Mouse (Mus musculus): ENCODE measurements at regions not wholly inside any gene's neighbourhood (a gene's known extent, or its start where the extent isn't known, plus 50 kb on each side); places are given as distances from the start of the nearest gene placed in this dataset.

DNA sequence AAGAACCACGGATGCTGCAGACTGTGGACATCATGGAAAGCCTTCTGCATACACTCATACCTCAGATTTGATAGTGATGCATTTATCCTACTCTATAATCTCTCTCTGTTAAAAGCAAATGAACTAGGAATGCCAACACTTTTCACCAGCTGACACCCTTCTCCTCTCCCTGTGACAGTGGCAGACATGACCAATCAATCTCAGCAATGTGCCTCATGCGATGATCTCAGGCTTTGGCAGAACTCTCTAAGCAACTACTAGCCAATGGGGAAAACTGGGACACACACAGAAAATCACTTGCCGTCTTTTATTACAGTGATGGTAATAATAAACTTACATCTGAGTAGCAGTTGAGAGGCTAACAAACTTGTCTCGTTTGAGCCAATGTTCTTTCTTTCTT is 148.4 kb upstream of the Spred2 start:
- 67% methylated on average over 4 of the region's 4 CpGs for WGBS

DNA sequence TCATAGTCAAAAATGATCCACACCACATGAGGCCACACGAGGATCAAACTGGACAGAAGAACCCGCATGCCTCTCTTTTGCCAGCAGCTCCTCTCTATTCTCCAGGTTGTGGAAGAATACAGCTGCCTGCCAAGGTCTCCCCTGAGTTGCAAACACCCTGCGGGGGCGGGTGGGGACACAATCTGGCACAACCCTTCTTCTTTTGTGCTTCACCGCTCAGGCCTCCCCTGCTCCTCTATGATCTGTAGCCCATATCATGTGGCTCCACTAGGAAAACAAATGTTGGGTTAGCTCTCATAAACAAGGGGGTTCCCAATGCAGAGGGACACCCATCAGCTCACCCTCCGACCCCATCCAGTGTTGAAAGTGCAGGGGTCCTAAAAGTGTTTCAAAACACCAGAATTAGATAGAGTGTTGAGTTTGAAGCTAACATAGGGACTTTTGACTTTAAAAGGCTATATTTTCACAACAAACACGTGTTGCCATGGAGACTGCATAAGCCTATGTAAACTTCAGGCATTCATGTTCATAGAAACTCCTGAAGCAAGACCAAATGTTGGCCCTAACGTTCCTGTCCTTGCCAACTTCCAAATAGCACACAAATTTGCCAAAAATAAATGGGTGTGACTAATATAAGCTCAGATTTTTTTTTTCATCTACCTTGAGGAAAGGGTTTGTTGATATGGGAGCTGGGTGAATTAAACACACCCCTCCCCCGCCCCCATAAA is 147.5 kb upstream of the Spred2 start:
- Histone ChIP-seq H3K27me3 (no peaks in the 10 kb centered on the region), H3K4me2 (replicated peaks) (no peak overlapping the region), H3K9ac (no peak overlapping the region), H3K4me3 (replicated peaks) (no peak overlapping the region), H3K9me3 (replicated peaks) (no peaks in the 10 kb centered on the region; the same call in 1 of the 2 replicates), H3K36me3 (no peaks in the 10 kb centered on the region), H3K27ac (replicated peaks) (peak overlapping the region; percentile 63), H3K4me1 (peaks cover 19% of the 10 kb centered on the region)
- WGBS, result 61% methylated on average over 9 of the region's 9 CpGs
- no peak for ATAC-seq (ENCODE audit: insufficient number of reproducible peaks, low FRiP score, low TSS enrichment, low read depth)

More for the DNA sequence above, 148.4 kb upstream of the Spred2 start:
- Histone ChIP-seq H3K4me2 (replicated peaks) (no peak overlapping the region), H3K27ac (replicated peaks) (no peak overlapping the region), H3K9ac (no peak overlapping the region), H3K36me3 (no peaks in the 10 kb centered on the region), H3K4me3 (replicated peaks) (no peak overlapping the region), H3K4me1 (peaks cover 19% of the 10 kb centered on the region), H3K27me3 (no peaks in the 10 kb centered on the region), H3K9me3 (replicated peaks) (no peaks in the 10 kb centered on the region; the same call in 1 of the 2 replicates)
- ATAC-seq (ENCODE audit: insufficient number of reproducible peaks, low FRiP score, low TSS enrichment, low read depth), result no peak

DNA sequence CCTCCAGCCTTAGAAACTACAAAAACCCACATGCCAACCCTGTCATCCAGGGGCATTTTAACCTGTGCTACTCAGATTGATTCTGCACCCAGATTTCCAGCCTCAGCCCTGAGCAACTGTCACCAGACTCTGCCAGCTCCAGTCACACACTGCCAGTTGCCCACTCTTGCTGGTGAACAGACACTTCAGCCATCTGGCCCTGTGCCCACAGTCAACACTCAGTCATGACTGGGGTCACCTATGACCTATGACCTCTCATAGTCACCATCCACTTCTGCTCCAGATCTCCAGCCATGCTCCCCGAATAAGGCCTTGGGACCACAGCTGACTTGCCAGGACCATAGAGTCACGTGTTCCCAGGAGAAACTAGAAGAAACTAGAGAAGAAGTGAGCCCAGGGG is 146.0 kb upstream of the Spred2 start:
- WGBS, result 89% methylated on average over 2 of the region's 2 CpGs
- Histone ChIP-seq H3K36me3 (no peaks in the 10 kb centered on the region), H3K9ac (no peak overlapping the region), H3K4me1 (peaks cover 19% of the 10 kb centered on the region), H3K4me3 (replicated peaks) (no peak overlapping the region), H3K27me3 (no peaks in the 10 kb centered on the region), H3K27ac (replicated peaks) (no peak overlapping the region), H3K9me3 (replicated peaks) (no peaks in the 10 kb centered on the region), H3K4me2 (replicated peaks) (no peak overlapping the region)
- no peak for ATAC-seq (ENCODE audit: insufficient number of reproducible peaks, low FRiP score, low TSS enrichment, low read depth)

DNA sequence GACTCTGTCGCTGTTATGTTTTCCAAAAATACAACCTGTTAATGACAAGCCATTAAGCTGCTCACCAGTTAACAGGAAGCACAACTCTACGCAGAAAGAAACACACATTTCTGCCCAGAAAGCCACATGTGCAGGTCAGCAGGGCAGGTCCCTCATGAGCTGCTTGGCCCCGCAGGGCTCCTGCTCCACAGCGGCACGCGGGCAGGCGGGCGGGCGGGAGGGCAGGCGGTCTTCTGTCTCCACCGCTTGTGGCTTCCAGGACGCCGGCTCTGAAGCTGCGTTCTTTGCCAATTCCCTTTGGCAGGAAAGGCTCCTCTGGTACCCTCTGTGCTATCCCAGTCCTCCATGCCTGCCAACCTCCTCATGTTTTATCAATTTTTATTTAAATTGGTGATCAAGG is 139.1 kb upstream of the Spred2 start:
- H3K4me2 ChIP-seq (replicated peaks), result no peak overlapping the region
- 50% methylated on average over 14 of the region's 14 CpGs for WGBS

DNA sequence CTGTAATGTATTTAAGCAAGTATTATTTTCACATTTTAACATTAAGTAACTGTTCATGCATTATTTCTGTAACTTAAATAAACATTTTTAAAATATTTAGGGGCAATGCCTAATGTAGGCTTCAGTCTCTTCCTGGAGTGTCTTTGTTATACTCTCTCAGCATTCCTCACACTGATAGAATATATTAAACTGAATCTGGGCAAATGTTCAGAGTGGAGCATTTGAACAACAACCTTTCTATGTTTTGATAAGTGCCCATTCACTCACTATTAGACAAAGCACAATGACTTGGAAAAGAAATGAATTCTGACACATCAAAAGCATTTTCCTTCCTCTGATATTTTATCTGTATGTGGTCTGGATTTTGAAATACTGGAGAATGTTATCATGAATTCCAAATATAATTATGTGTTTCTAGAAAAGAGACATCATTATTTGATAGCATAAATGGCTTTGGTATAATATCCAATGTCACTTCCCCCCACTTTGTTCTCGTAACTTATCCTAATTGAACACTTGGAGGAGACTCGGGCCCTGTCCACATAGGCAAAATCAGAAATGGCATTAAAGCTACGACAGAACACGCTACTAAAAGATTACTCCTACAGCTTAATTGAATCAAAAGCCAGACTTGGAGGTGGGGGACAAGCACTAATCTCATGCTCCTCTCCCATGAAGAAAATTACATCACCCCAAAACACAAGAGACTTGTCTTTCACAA is 127.1 kb upstream of the Spred2 start:
- ATAC-seq (ENCODE audit: insufficient number of reproducible peaks, low FRiP score, low TSS enrichment, low read depth), result no peak
- Histone ChIP-seq H3K4me1 (no peaks in the 10 kb centered on the region), H3K27me3 (no peaks in the 10 kb centered on the region), H3K9me3 (replicated peaks) (no peaks in the 10 kb centered on the region), H3K27ac (replicated peaks) (no peak overlapping the region), H3K4me2 (replicated peaks) (no peak overlapping the region), H3K4me3 (replicated peaks) (no peak overlapping the region), H3K36me3 (no peaks in the 10 kb centered on the region), H3K9ac (no peak overlapping the region)
- 66% methylated on average over 4 of the region's 4 CpGs for WGBS

More for the DNA sequence above, 139.1 kb upstream of the Spred2 start:
- Histone ChIP-seq H3K9ac (no peak overlapping the region), H3K9me3 (replicated peaks) (no peaks in the 10 kb centered on the region), H3K4me1 (no peaks in the 10 kb centered on the region), H3K27ac (replicated peaks) (no peak overlapping the region), H3K36me3 (no peaks in the 10 kb centered on the region), H3K27me3 (no peaks in the 10 kb centered on the region), H3K4me3 (replicated peaks) (no peak overlapping the region)
- ATAC-seq (ENCODE audit: insufficient number of reproducible peaks, low FRiP score, low TSS enrichment, low read depth), result no peak

DNA sequence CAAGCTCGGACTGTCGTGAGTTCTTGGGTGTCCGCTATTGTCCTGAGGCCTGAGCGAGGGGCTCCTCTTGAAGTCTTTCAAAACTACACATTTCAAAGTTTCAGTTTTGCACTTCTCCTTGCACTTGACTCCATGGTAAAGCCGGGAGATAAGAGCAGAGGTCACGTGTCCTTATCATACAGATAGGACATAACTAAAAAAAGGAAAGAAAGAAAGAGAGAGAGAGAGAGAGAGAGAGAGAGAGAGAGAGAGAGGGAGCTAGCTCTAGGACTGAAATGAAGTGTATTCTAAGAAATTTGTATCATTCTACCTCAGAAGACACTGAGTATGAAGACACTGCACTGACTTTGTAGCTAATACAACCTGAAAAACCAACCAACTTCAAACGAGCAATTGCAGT is 114.8 kb upstream of the Spred2 start:
- Histone ChIP-seq H3K4me3 (replicated peaks) (no peak overlapping the region), H3K4me1 (no peaks in the 10 kb centered on the region), H3K27ac (replicated peaks) (no peak overlapping the region), H3K36me3 (no peaks in the 10 kb centered on the region), H3K9ac (no peak overlapping the region), H3K4me2 (replicated peaks) (no peak overlapping the region), H3K27me3 (no peaks in the 10 kb centered on the region), H3K9me3 (replicated peaks) (no peaks in the 10 kb centered on the region)
- 79% methylated on average over 7 of the region's 7 CpGs for WGBS
- ATAC-seq (ENCODE audit: insufficient number of reproducible peaks, low FRiP score, low TSS enrichment, low read depth), result no peak

DNA sequence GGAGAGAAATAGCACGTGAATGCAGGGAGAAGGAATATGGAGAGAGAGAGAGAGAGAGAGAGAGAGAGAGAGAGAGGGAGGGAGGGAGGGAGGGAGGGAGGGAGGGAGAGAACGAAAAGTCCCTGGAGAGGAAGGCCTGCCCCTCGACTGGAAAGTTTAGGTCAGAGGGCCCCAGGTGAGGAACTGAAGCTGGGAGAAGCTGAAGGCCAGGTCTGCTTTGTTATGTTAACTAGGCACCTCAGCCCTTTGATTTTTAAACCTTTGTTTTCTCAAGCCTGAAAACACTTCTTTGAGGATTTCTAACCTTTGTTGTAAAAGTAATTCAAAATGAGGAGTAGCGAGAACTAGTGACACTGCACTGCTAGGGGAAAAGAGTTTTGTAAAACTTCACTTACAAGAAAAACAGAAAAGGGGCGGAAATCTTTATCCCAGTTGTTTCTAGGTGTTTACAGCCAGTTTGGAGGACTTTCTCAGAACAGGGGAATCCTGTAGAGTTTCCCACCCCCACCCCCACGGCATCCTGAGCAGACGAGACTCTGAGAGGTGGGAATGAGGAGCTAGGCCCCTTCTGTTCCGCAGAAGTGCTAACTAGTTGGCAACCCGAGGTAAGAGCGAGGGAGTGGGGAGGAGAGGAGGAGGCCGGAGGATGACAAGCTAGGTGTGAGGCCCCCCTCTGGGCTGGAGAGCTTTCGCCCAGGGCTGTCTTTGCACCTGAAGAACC is 112.7 kb upstream of the Spred2 start:
- Histone ChIP-seq H3K27me3 (no peaks in the 10 kb centered on the region), H3K9ac (no peak overlapping the region), H3K27ac (replicated peaks) (no peak overlapping the region), H3K36me3 (no peaks in the 10 kb centered on the region), H3K9me3 (replicated peaks) (no peaks in the 10 kb centered on the region), H3K4me3 (replicated peaks) (no peak overlapping the region), H3K4me2 (replicated peaks) (no peak overlapping the region), H3K4me1 (no peaks in the 10 kb centered on the region)
- 27% methylated on average over 12 of the region's 12 CpGs for WGBS
- ATAC-seq (ENCODE audit: insufficient number of reproducible peaks, low FRiP score, low TSS enrichment, low read depth), result no peak

DNA sequence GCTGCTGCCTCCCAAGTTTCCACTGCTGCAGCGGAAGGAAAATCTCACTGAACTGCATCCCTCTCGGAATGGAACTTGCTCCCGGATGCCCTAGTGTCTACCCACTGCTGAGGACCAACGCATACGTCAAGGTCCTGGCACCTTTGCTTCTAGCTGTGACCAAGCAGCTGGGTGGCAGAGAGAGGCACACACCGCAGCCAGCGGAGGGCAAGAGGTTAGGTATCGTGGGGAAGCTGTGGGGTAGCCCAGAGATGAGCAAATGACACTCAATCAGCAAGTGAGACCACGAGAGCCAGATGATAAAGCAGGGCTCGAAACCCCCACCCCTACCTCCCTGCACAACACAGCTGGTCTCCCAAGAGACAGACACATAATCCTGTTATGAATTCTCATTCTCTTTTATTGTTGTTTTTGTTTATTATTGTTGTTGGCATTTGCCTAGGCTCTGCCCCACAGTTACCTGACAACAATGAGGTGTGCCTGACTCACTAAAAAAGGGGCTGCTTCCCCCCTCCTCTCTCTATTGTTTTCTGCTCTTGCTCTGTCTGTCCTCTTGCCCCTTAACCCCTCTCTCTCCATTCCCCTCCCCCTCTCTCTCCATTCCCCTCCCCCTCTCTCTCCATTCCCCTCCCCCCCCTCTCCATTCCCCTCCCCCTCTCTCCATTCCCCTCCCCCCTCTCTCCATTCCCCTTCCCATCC is 112.0 kb upstream of the Spred2 start:
- Histone ChIP-seq H3K36me3 (no peaks in the 10 kb centered on the region), H3K4me1 (no peaks in the 10 kb centered on the region), H3K27me3 (no peaks in the 10 kb centered on the region), H3K9ac (no peak overlapping the region), H3K27ac (replicated peaks) (no peak overlapping the region), H3K4me2 (replicated peaks) (no peak overlapping the region), H3K4me3 (replicated peaks) (no peak overlapping the region), H3K9me3 (replicated peaks) (no peaks in the 10 kb centered on the region)
- WGBS, result 14% methylated on average over 10 of the region's 10 CpGs
- no peak for ATAC-seq (ENCODE audit: insufficient number of reproducible peaks, low FRiP score, low TSS enrichment, low read depth)

DNA sequence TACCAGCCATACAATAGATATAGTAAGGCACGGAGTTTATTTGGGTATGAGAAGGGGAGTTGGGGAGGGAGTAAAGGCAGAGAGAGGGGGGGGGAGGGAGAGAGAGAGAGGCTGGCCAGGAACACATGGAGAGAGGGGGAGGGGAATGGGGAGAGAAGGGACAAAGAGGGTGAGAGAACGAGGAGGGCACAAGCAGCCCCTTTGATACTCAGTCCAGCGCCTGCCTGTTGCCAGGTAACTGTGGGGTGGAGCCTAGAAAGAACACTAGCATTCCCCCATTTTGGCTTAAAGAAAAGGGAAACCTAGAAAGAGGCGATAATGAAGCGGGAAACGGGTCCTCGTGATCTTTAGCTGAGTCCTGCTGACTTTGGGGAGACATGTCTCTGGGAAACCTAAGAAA is 110.6 kb upstream of the Spred2 start:
- Histone ChIP-seq H3K27ac (replicated peaks) (no peak overlapping the region), H3K9ac (no peak overlapping the region), H3K4me2 (replicated peaks) (no peak overlapping the region), H3K4me3 (replicated peaks) (no peak overlapping the region), H3K9me3 (replicated peaks) (no peaks in the 10 kb centered on the region), H3K36me3 (no peaks in the 10 kb centered on the region), H3K27me3 (no peaks in the 10 kb centered on the region), H3K4me1 (no peaks in the 10 kb centered on the region)
- no peak for ATAC-seq (ENCODE audit: insufficient number of reproducible peaks, low FRiP score, low TSS enrichment, low read depth)
- WGBS, result 79% methylated on average over 7 of the region's 7 CpGs

GRCm38 (mm10) chr11:19822991-19823390 is 101.2 kb upstream of the Spred2 start:
- Histone ChIP-seq H3K4me1 (0 out of 2 replicates have a peak, but pooled peaks cover 1% of the 10 kb centered on the region), H3K9ac (no peak overlapping the region), H3K27me3 (no peaks in the 10 kb centered on the region), H3K4me2 (replicated peaks) (no peak overlapping the region), H3K9me3 (replicated peaks) (no peaks in the 10 kb centered on the region), H3K4me3 (replicated peaks) (no peak overlapping the region), H3K36me3 (no peaks in the 10 kb centered on the region), H3K27ac (replicated peaks) (no peak overlapping the region)
- no peak for ATAC-seq (ENCODE audit: insufficient number of reproducible peaks, low FRiP score, low TSS enrichment, low read depth)
- WGBS, result 79% methylated on average over 5 of the region's 5 CpGs

DNA sequence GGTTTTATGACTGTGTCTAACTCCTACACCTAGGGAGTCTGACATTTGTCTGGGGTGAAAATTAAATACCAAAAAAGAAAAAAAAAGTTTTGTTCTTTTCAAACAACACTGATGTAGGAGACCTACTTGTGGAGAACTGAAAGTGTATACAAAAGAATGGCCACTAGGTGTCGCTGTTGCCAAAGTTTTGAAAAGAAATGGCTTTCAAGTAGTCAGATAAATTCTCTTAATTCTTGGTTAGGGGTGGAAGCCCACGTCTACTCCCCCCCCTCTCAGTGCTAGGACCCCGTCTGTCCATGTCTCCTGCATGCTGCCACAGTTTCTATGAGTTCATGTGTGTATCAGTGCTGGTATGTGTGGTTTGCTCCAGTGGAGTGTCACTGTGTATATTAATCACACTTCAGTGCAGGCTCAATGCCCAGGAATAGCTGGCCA is 100.7 kb upstream of the Spred2 start:
- Histone ChIP-seq H3K27ac (replicated peaks) (no peak overlapping the region), H3K9ac (no peak overlapping the region), H3K4me2 (replicated peaks) (no peak overlapping the region), H3K9me3 (replicated peaks) (no peaks in the 10 kb centered on the region), H3K36me3 (no peaks in the 10 kb centered on the region), H3K4me3 (replicated peaks) (no peak overlapping the region), H3K27me3 (no peaks in the 10 kb centered on the region), H3K4me1 (0 out of 2 replicates have a peak, but pooled peaks cover 6% of the 10 kb centered on the region)
- ATAC-seq (ENCODE audit: insufficient number of reproducible peaks, low FRiP score, low TSS enrichment, low read depth), result no peak
- WGBS, result 0% methylated on average over 3 of the region's 3 CpGs
